Mouse (Mus musculus): ENCODE measurements around the gene Ppt1. TPM values are rescaled to one million over a fixed set of nuclear protein-coding genes. Genes with fewer than 3 reads are reported as not detected.

Gene Ppt1
- total RNA-seq, 2 experiments from 2014 or later: 41.5 to 44.5 TPM

DNA sequence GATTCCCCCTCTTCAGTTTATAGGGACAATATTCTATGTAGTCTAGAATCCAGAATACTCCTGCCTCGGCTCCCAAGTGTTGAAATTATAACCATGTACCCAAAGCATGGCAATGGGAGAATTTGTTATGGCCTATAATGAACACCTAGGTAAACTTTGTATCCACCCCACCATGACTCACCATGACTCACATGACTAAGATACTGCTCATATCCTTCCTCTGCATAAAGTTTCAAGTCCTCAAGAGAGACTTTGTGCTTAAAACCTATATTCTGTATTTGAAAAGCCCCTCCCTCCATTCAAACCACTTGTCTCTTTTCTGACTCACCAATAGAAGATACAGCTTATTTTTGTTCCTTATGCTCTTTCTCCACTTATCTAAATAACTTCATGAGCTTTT is 32.0 kb downstream of the Ppt1 start:
- DNase-seq: no peak
- intact Hi-C loops (cut with DNase I): no loop called here

DNA sequence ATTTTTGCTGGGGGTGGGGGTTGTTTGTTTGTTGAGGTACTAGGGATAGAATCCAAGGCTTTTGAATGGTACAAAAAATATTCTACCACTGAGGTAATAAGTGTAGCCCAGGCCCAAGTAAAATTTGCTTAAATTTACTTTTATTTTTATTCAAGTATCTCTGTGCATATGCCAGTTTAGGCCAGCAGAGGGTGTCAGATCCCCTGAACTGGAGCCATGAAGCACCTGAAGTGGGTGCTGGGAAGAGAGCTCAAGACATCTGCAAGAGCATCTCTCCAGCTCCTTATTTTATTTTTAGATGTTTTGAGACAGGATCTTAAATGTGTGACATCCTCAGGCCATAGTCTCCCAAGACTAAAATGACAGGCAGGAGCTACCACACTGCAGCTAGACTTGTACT is 34.0 kb downstream of the Ppt1 start:
- intact Hi-C loops (cut with DNase I): no loop called here
- DNase-seq: peak in 1 of 2 experiments; percentile 36

DNA sequence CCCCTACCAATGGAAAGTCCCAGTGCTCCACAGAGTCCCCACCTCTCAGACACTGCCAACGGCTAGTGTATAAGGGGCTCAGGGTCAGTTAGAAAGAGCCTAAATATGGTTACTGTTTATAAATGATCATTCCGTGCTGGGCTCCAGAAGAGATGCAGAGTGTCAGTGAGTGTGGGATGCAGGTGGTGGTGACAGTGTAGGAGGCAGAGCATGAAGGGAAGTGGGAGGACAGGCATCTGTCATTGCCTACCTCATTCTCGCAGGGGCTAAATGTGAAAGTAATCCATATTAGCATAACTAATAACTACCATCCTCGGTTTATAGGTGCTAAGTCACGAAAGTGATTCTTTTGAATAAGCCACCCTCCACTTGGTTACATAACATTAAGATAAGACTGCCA is 34.7 kb downstream of the Ppt1 start:
- DNase-seq: no peak
- intact Hi-C loops (cut with DNase I): no loop called here

DNA sequence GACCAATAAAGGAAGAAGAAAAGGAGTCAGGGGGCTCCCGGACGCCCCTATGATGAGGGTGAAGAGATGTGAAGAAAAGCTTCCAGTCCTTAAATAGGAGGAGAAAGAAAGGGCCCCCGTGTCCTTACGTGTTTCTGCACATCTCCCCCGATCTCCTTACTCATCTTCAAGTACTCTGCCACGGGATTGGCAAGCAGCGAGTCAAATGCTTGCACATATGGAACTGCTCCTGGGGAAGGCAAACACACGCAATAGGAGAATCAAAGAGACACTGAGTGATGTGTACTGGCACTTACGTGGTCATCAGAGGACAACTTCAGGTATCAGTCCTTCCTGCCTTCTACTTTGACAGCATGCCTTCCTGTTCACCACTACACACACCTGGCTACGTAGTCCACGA is 35.2 kb downstream of the Ppt1 start:
- intact Hi-C loops (cut with DNase I): no loop called here
- DNase-seq: no peak

DNA sequence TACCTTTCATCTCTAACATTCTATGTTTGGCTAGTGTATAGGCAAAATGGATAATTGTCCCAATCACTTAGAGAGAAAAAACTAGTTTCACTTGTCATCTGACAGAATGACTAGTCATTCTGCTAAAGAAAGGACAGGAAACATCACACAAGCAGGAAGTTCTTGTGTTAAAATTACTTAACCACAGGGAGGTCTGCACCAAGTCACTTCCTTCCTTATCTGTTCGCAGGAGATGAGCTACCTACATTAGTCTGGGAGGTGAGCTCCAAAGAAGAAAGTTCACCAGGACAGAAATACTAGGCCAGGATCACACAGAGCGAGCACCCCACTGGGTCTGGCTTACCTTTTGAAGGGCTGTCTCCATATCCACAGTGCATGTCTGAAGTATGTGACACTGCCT is 35.9 kb downstream of the Ppt1 start:
- intact Hi-C loops (cut with DNase I): no loop called here
- no peak for DNase-seq

DNA sequence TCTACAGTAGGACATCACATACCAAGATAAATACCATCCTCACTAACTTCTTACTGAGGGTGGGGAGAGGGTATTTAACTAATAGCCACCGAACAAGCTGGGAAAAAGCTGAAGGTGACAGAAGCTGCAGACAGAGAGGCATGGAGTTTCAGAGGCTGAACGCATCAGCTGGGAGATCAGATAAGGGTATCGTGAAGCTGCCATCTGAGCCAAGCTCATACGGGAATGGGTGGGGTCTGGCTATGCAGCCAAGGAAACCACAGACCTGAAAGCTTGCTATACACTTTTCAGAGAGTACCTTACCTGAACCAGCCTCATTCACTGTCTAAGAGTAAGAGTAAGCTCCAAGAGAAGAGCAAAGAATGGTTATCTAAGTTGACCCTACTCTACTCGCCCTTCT is 37.0 kb downstream of the Ppt1 start:
- intact Hi-C loops (cut with DNase I): no loop called here
- DNase-seq: no peak

DNA sequence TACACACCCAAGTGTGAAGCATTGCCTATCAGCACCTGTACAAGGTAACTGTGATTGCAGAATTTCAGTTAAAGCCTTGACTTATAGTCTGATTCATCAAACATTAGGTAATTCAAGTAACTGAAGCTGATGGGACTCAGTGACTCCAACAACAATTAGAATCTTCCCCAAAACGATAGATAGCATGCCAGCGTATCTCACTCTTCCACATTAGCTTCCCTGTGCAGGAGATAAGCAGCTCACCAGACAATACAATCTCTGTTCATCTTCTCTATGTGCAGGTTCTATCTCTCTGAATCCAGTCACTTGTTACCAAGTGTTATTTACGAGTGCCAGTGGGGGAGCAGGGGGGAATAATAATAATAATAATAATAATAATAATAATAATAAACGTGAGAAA is 37.5 kb downstream of the Ppt1 start:
- intact Hi-C loops (cut with DNase I): no loop called here
- no peak for DNase-seq

DNA sequence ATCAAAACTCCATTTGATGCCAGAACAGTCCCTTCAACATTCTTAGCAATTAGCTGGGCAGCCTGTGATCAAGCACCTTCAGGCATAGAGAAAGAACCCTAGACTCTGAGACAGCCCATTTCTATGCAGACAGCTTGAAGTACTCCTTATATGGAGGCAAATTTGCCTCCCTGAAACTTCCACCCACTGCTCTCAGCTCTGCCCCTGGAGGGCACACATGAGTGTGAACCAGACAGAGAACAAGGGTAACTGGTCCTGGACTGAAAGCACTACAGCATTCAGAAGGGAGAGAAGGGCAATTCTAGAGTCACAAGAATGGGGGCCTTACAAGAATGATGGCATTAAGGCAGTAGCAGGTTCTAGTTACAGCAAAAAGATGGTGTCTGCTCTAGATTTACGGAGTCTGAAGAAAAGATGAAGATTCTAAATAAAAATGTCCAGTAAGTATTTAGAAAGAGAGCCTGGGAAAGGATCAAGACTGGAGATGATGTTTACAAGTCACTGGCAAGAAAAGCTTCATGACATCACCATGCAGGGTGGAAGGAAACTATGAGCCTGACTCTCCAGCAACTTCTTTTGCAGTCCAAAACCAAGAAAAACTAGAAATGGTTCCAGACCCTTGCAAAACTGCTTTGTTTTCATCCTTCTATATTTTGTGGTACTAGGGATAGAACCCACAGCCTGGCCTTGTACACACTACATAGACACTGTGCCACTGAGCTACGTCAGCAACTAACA is 42.5 kb downstream of the Ppt1 start:
- intact Hi-C loops (cut with DNase I): no loop called here
- DNase-seq: no peak

DNA sequence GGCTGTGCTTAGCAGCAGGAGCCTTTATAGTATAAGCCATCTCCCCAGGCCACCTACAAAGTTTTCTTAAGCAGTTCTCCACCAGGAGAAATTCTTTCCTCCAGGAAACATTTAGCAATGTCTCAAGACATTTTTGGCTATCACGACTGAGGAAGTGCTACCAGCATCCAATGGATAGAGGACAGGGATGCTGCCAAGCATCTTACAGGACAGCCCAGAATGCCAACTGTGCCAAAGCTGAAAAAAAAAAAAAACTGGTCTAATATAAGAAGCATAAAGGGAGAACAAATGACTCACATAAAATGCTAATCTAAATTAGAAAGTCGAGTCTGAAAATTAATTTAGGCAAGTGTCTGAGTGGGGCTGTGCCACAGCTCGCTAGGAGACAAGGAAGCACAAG is 46.5 kb downstream of the Ppt1 start:
- DNase-seq: no peak
- intact Hi-C loops (cut with DNase I): no loop called here

DNA sequence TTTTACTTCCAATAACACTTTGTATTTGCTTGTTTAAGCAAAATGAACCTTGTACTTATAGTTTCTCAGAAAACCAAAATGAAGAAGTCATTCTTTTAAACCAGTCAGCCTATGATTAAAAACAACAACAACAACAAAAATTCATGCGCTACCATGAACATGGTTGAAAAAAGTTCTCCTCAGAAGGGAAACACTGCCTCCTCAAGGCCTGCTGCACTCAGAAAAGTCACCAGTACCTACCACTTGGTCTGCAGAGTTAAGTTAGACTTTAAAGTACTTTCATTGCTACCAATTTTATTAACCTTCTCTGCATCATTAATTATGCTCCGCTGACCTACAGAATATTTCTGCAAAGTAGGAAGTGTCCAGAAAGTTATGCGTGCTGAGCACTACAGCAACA is 47.3 kb downstream of the Ppt1 start:
- intact Hi-C loops (cut with DNase I): no loop called here
- no peak for DNase-seq

DNA sequence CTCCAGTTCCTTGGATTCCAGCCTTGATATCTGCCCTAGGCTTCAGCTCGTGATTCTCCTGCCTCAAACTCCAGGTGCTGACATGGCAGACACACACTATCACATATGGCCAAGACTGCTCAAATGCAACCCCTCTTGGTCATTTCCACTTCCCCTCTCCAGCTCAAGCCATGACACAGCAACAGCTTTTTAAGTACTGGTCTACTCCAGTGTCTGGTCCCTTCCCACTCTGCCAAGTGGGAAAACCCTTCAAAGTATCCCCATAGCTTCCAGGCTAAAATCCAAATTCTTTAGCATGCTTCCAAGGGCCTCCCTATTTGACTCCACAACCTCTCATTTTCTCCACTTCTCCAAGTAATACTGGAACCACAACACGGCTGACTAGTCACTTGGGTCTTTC is 48.0 kb downstream of the Ppt1 start:
- DNase-seq: no peak
- intact Hi-C loops (cut with DNase I): no loop called here

DNA sequence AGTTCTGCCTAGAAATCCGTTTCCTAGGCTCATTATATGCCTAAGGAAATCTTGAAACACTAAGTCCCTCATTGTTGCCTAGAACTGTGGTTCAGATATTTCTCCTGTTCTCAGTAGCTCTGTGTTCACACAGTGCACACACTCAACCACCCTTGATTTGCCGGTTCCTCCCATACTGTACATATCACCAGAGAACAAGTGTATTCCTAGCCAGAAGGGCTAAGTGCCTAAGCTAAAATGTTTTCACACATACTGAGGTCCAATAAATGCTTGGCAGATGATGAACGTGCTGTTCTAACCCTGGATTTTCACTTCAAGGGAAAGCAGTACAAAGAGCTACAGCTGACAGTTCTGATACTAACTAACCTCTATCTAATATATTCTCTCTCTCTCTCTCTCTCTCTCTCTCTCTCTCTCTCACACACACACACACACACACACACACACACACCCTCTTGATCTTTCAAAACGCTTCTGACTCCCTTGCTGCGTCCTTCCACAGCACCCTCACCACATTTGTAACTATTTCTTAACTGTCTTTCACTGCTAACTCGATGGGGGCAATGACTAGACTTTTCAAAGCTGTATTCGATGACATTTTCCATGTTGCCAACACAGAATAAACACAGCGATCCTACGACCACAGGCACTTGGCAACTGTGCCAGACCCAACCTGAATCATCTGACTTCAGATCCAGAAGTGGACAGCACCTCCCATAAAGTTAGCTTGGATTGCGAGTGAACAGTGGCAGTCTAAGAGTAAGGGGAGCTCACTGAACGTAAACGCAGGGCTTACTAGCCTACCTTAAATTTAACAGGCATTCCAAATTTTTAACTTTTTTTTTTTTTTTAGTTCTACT is 48.7 kb downstream of the Ppt1 start:
- intact Hi-C loops (cut with DNase I): loop anchor here (1.0 kb wide), 1 partner anchor 48 kb away; the partner anchor contains the start of gene Ppt1
- no peak for DNase-seq

DNA sequence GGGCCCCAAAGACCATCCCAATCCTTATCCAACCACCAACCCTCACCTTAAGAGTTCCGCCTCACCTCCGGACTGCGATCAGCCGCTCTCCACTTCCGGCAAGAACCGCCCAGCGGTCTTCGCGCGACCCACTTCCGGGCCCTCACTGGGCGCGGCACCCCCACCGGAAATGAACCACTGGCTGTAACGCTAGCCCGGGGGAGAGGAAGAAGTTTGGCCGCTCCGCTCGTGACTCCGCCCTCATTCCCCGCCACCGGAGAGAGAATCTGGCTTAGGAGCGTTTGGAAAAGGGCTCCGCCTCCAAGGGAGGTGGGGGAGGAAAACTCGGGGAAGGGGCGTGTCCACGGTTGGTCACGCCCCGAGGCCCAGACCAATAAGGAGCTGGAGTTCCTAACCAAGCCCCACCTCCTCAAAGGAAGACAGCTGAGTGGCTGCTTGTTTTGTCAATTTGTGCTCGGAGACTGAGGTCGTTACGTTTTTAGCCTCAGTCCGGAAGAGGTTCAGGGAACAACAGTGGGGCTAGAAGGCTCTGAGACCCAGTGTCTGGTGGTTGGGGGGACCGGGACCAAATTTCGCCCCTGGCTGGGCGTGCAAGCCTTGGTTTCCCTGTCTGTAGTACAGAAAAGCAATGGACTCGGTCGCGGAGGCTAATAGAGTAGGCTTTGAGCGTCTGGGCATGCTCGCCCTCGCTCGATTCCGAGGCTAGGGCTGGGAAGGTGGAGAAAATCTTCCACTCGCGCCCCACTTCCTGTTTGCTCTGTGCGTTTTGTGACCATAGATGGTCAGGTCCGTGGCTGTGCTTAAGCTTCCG is 49.9 kb downstream of the Ppt1 start, which contains the start of gene Cap1:
Gene Cap1 (minus strand): TSS at position 289 of the 811 bp plus-strand sequence.
- intact Hi-C loops (cut with DNase I): loop anchor here (1.0 kb wide), 1 partner anchor 50 kb away; the partner anchor contains the start of gene Ppt1
- DNase-seq: peak; percentile 95 to 96

DNA sequence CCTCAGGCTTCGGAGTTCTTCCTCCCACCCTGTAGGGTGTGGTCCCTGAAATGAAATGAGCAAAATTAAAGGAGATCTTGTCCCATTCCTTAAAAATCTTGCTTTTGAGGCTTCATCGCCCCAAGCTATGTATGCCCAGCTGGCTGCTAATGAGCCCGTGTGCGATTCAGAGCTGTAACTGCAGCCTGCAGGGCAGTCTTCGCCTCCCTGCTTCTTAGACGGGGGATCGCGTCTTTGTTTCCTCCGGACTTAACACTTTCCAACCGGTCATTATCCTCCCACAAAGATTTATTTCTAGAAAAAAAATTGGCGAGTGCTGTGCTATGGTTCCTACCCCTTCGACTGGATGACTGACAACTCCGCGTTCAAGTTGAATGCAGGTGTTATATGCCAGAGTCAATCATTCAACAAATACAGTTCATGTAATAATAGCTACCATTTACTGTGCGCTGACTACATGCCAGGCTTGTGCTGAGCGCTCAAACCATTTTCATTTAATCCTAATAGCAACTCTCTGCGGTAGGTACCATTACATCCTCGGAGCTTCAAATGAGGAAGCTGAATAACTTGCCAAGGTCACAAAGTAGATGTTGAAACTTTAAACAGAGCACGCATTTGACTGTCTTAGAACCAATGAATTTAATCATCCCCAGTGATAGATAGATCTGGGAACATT is 50.7 kb downstream of the Ppt1 start:
- no peak for DNase-seq
- intact Hi-C loops (cut with DNase I): no loop called here

DNA sequence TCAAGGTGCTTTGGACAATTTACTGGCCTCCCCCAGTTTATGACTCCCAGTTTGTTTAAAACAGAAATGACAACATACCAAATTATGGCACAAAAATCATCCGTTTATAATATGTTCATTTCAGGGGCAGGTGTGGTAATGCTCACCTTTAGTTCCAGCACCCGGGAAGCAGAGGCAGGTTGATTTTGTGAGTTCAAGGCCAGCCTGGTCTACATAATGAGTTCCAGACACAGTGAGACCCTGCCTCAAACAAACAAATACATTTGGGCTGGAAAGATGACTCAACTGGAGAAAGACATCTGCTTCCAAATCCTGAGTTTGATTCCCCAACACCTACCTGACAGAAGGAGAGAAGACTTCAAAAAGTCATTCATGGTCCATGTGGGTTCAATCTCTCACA is 51.3 kb downstream of the Ppt1 start:
- DNase-seq: no peak
- intact Hi-C loops (cut with DNase I): no loop called here

DNA sequence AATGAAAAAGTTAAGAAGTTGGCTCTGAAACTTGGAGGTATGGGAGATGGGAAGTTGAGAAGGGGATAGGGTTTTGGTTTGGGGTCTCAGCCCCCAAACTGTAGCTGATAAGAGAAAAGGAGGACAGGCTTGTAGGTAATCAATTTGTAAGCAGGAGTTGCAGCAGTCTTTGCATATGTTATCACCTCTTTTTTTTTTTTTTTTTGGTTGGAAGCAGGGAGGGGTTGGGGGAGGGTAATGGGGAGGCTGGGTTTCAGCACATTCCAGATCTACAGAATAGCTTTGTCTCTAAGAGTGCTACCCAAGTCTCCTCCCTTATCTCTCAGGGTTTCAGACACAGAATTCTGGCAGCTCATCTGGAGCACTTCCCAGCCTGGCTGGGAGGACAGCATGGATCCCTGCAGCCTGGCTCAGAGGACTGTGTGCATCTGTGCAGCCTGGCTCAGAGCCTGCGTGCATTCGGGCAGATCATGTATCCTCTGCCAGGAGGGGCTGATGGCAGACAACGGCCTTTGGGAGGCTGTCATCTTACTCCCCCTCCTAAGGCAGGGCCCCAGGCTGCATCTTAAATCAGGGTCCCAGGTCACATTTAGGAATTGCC is 54.9 kb downstream of the Ppt1 start:
- peak; percentile 75 for DNase-seq
- intact Hi-C loops (cut with DNase I): no loop called here

DNA sequence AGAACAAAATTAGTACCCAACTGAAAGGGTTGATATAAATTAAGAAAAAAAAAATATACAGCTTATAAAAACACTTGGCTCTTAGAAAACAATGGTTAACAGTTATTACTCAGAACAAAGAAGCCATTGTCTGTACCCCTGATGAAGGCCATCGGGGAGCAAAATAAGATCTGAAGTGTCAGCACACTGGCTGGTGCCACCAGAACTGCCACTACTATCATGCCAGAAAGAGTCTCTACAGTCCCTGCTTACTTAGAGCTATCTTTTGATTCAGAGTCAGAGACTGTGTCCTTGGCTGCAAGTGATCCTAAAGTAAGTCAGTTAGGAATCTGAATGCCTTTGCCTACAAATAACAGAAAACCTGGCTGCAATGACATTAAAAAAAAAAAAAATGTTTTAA is 55.6 kb downstream of the Ppt1 start:
- intact Hi-C loops (cut with DNase I): no loop called here
- no peak for DNase-seq

DNA sequence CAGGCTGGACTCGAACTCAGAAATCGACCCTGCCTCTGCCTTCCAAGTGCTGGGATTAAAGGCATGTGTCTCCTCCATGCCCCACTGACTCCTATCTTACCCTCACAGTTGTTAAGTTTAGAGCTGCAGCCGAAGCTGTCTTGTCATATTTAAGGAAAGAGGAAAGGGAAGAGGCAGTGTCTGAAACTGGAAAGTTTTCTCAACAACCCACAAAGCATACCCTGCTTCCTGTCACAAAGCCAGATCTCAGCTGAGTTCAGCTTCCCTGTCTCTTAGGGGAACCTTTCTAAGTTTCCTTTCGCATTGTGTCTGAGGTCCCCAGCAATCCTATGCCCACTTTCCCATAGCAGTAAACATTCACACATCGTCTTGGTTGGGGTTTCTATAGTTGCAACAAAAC is 56.1 kb downstream of the Ppt1 start:
- no peak for DNase-seq
- intact Hi-C loops (cut with DNase I): no loop called here

DNA sequence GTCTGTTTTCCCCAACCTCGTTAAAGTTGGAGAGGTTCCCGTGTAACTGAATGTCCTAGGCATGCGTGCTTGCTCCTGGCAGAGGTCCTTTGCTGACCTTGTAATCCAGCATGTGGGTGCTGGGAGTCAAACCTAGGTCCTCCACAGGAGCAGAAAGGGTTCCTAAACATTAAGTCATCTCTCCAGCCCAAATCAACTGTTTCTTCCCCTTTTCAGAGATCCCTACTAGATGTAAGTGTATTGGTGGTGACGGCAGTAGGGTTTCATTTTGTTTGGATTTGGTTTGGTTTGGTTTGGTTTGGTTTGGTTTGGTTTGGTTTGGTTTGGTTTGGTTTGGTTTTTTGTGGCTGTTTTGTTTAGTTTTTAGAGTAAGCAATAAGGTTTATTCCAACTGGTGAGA is 61.7 kb downstream of the Ppt1 start:
- no peak for DNase-seq
- intact Hi-C loops (cut with DNase I): loop anchor here (1.0 to 5.0 kb wide), 2 partner anchors 87 to 185 kb away; no protein-coding TSS in a partner anchor

DNA sequence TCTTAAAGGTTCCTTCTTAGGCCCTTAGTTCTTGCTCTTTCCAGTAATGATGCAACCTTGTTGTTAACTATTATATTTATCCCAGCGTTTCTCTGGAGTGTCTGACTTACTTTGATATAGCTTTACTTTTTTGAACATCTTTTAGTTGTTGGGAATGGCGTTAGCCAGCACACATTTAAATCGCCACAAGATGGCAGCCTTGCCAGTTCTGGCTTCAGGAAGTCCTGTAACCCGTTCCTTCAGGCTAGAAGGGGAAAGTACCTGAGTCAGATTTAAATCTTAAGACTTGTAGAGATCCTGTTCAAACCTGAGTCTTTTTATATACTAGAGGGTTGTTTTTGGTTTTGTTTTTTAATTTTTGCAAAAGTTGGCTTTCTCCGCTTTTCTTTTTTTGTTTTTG is 62.3 kb downstream of the Ppt1 start:
- DNase-seq: peak; percentile 43 to 69
- intact Hi-C loops (cut with DNase I): loop anchor here (1.0 to 5.0 kb wide), 2 partner anchors 86 to 184 kb away; no protein-coding TSS in a partner anchor

Measured in heart, postnatal 36 days (tissue).